Mouse (Mus musculus) embryonic facial prominence, embryonic 11.5 days (tissue): Measurements from ENCODE around the gene Bpifb9b. TPM values are rescaled to one million over a fixed set of nuclear protein-coding genes. Genes with fewer than 3 reads are reported as not detected.

Source experiments
- ATAC-seq: fragments of 200-750 bp; cut with Nextera tagmentation; replicated peaks from 2 replicates; pipeline ENCODE4 v1.8.0; 2017; ENCODE audit warnings: low read depth; ENCODE audit not compliant: insufficient number of reproducible peaks, low FRiP score, low TSS enrichment
- DNase-seq: peaks from one replicate; pipeline ENCODE4 v3.0.0-alpha.2; 2015; ENCODE audit warnings: low spot score
- H3K27ac ChIP-seq: fragments of 300-500 bp; sonication (generic); replicated peaks from 2 replicates; pipeline ENCODE4 v1.5.1; 2014; ENCODE audit warnings: mild to moderate bottlenecking, low read depth, low read length, control low read depth
- H3K27me3 ChIP-seq: fragments of 300-500 bp; sonication (generic); 2 replicates; pipeline ENCODE4 v1.6.1; 2014; ENCODE audit warnings: mild to moderate bottlenecking, low read length, moderate library complexity, mixed read lengths; ENCODE audit not compliant: control insufficient read depth, insufficient read depth
- H3K36me3 ChIP-seq: fragments of 300-500 bp; sonication (generic); replicated peaks from 2 replicates; pipeline ENCODE4 v1.6.1; 2014; ENCODE audit warnings: low read depth, mild to moderate bottlenecking, low read length, moderate library complexity, mixed read lengths; ENCODE audit not compliant: control insufficient read depth, insufficient read depth
- H3K4me1 ChIP-seq: fragments of 300-500 bp; sonication (generic); 2 replicates; pipeline ENCODE4 v1.6.1; 2014; ENCODE audit warnings: low read length, mixed read lengths; ENCODE audit not compliant: control insufficient read depth, insufficient read depth
- H3K4me2 ChIP-seq: fragments of 300-500 bp; sonication (generic); 2 replicates; pipeline ENCODE4 v1.6.1; 2014; ENCODE audit warnings: low read depth, mild to moderate bottlenecking, control low read depth, low read length, moderate library complexity
- H3K4me3 ChIP-seq: fragments of 300-500 bp; sonication (generic); 2 replicates; pipeline ENCODE4 v1.5.1; 2014; ENCODE audit warnings: low read depth, low read length, control low read depth
- H3K9ac ChIP-seq: fragments of 300-500 bp; sonication (generic); replicated peaks from 2 replicates; pipeline ENCODE4 v1.6.1; 2014; ENCODE audit warnings: mild to moderate bottlenecking, control low read depth, low read length
- H3K9me3 ChIP-seq: fragments of 300-500 bp; sonication (generic); replicated peaks from 2 replicates; pipeline ENCODE4 v1.6.1; 2016; ENCODE audit warnings: mild to moderate bottlenecking, low read length, inconsistent platforms, mixed read lengths; ENCODE audit not compliant: control insufficient read depth
- WGBS: fragments of 180-500 bp; shearing (Covaris S2); extraction: QIAGEN DNeasy Blood & Tissue Kit; methylation state at CpG from one replicate; pipeline ENCODE4 v1.1.7; 2014; 5-methylcytosine and 5-hydroxymethylcytosine counted together
- polyA plus RNA-seq: library from polyadenylated mRNA; unstranded; fragments of >200 nt; fragmentation: Nextera tagmentation; extraction: Ambion mirVana; gene quantifications from 2 replicates; pipeline ENCODE4 v1.2.1, GENCODE M21; 2014

Bpifb9b gene
- polyA plus RNA-seq, 1 experiment from 2014 or later, result not detected

DNA sequence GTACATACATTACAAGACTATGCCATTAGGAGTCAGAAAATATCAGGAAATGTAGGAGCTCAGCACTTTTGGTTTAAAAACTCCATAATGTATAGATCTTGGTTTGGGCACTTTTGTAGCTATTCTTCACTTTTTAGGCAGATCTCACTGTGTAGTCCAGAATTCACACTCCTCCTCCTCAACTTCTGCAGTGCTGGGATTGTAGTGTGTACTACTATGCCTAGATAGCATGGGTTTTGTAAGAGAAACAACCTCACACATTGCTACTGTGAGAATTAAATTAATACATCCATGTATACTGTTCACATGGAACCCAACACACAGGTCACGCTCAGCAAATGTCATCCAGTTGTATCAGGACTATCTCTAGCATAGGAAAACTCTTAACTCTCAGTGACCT is 60.5 kb downstream of the Bpifb9b start:
- WGBS, result 91% methylated on average over 1 of the region's 1 CpGs

More for the DNA sequence above, 60.5 kb downstream of the Bpifb9b start:
- Histone ChIP-seq H3K9ac (no peak overlapping the region), H3K9me3 (no peaks in the 10 kb centered on the region), H3K4me2 (no peak overlapping the region), H3K27ac (no peak overlapping the region), H3K27me3 (no peaks in the 10 kb centered on the region), H3K36me3 (no peaks in the 10 kb centered on the region), H3K4me3 (no peak overlapping the region), H3K4me1 (no peaks in the 10 kb centered on the region)
- no peak for ATAC-seq
- no peak for DNase-seq

Other genes starting within 250 kb of the Bpifb9b start
- not detected in 2 replicates for gene Bpifa3, start 176.9 kb upstream of the Bpifb9b start, polyA plus RNA-seq
- gene Bpifa1, start 164.3 kb upstream of the Bpifb9b start, polyA plus RNA-seq, result not detected in 2 replicates
- gene Bpifa5, start 144.6 kb upstream of the Bpifb9b start, polyA plus RNA-seq, result not detected in 2 replicates
- gene Bpifb1, start 116.4 kb upstream of the Bpifb9b start, polyA plus RNA-seq, result not detected in 2 replicates
- 0.29 TPM in 2 replicates for gene Bpifb5, start 83.5 kb upstream of the Bpifb9b start, polyA plus RNA-seq
- gene Bpifb9a, start 49.4 kb upstream of the Bpifb9b start, polyA plus RNA-seq, result not detected in 2 replicates
- gene Cdk5rap1, start 65.8 kb downstream of the Bpifb9b start, polyA plus RNA-seq, result 19.4 and 19.7 TPM in 2 replicates
- 2.1 TPM in 2 replicates for gene Snta1, start 100.9 kb downstream of the Bpifb9b start, polyA plus RNA-seq
- gene Cbfa2t2, start 129.3 kb downstream of the Bpifb9b start, polyA plus RNA-seq, result 47.4 and 51.9 TPM in 2 replicates
- gene 1700003F12Rik, start 239.9 kb downstream of the Bpifb9b start, polyA plus RNA-seq, result 0.96 and 1.5 TPM in 2 replicates
- not detected in 2 replicates for gene Actl10, start 244.5 kb downstream of the Bpifb9b start, polyA plus RNA-seq